Mouse (Mus musculus) gastrocnemius, postnatal 14 days (tissue): Measurements from ENCODE around the gene Atp2c2. TPM values are rescaled to one million over a fixed set of nuclear protein-coding genes. Genes with fewer than 3 reads are reported as not detected.

ENCODE experiments used
- DNase-seq: peaks from one replicate; pipeline ENCODE4 v3.0.0; 2021; ENCODE audit warnings: mixed read lengths
- intact Hi-C: fragments of 180-260 bp; cut with DNase I; formaldehyde crosslinking; loops from one replicate; pipeline ENCODE4 v1.15.1; 2025; ENCODE audit warnings: low total_unique reads
- total RNA-seq, 2 experiments: library from RNA; stranded (reverse); gene quantifications; 2 replicates each; pipeline ENCODE4 v1.2.3; 2021

Atp2c2 gene
- total RNA-seq, 2 experiments from 2014 or later, result 0.12 TPM; not detected in 1

- intact Hi-C loops, result loop anchor here (2.0 kb wide), 1 partner anchor 92 kb away; no protein-coding TSS in a partner anchor
- peak; percentile 77 for DNase-seq
Measured at GRCm38 (mm10) chr8:119779013-119779737, 79.4 kb downstream of the Atp2c2 start.

DNA sequence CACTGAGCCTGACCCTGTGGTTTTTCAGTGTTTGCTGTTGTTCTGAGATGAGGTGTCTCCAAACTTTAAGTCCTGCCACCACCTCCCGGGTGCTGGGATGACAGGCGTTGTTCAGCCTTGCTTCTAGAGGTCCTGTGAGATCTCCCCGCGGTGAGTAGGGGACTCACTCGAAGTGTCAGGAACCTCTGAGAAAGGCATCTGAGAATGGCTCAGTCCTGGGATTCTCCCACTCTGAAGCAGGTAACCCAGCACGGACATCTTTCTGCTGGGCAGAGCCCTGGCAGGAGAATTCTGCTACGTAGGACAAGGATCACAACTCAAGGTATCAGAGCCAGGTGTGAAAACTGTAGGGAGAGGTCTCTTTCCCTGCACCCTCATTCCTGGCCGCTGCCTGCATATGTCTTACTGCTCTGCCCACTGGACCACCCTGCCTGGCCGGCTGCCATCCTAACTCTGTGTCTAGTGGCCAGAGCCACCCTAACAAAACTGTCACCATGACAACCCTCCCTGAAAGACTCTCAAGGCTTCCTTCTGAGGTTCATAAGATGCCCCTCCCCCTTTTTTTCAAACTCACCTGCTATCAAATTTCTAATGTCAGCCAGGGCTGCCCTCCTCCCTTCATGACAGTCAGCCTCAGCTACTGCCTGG is 80.7 kb downstream of the Atp2c2 start:
- intact Hi-C loops, result loop anchor here (5.0 to 10.0 kb wide), 2 partner anchors 147 to 304 kb away; no protein-coding TSS in a partner anchor
- DNase-seq, result no peak

GRCm38 (mm10) chr8:119781086-119781840 is 81.5 kb downstream of the Atp2c2 start:
- no peak for DNase-seq
- intact Hi-C loops, result loop anchor here (5.0 to 10.0 kb wide), 2 partner anchors 146 to 304 kb away; no protein-coding TSS in a partner anchor

- intact Hi-C loops, result loop anchor here (2.0 to 10.0 kb wide), 3 partner anchors 64 to 302 kb away; no protein-coding TSS in a partner anchor
- peak; percentile 81 for DNase-seq
Measured at GRCm38 (mm10) chr8:119782715-119783114, 82.9 kb downstream of the Atp2c2 start.

DNA sequence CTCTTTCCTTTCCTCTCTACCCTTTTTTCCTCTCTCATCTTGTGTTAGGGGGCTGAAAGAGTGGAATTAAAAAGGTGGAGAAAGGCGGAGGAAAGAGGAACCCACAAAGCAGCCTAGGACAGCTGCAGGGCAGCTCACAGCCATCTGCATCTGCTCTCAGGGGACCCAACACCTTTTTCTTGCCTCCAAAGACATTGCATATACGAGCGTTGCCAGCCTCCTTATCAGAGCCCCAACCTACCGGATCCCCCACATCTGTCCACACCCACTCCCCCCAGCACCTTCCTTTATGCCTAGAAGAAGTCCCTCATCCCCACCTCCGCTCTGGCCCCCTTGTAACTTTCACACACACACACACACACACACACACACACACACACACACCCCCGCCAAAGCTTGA is 83.8 kb downstream of the Atp2c2 start:
- DNase-seq, result no peak
- intact Hi-C loops, result loop anchor here (2.0 to 10.0 kb wide), 3 partner anchors 63 to 301 kb away; no protein-coding TSS in a partner anchor

- intact Hi-C loops, result loop anchor here (5.0 to 10.0 kb wide), 2 partner anchors 143 to 301 kb away; no protein-coding TSS in a partner anchor
- DNase-seq, result no peak
Measured at GRCm38 (mm10) chr8:119784141-119784574, 84.3 kb downstream of the Atp2c2 start.

GRCm38 (mm10) chr8:119784676-119785075 is 84.9 kb downstream of the Atp2c2 start:
- intact Hi-C loops, result loop anchor here (5.0 to 10.0 kb wide), 2 partner anchors 143 to 300 kb away; no protein-coding TSS in a partner anchor
- no peak for DNase-seq

- intact Hi-C loops, result loop anchor here (10.0 kb wide), 1 partner anchor 299 kb away; no protein-coding TSS in a partner anchor
- DNase-seq, result no peak
Measured at GRCm38 (mm10) chr8:119785764-119786405, 86.1 kb downstream of the Atp2c2 start.

DNA sequence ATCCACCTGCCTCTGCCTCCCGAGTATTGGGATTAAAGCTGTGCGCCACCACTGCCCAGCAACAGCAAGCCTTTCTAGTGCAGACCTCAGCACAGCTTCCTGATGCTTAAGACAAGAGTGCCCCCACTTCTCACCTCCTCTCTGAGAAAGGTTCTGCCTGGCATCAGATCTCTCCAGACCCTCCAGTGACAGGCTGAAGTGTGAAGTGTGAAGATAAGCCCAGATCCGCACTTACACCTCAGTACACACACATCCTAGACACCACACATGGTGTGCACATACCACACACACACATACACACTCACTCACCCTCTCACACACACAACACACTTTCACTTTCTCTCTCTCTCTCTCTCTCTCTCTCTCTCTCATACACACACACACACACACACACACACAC is 87.1 kb downstream of the Atp2c2 start:
- DNase-seq, result no peak
- intact Hi-C loops, result loop anchor here (10.0 kb wide), 1 partner anchor 298 kb away; no protein-coding TSS in a partner anchor

DNA sequence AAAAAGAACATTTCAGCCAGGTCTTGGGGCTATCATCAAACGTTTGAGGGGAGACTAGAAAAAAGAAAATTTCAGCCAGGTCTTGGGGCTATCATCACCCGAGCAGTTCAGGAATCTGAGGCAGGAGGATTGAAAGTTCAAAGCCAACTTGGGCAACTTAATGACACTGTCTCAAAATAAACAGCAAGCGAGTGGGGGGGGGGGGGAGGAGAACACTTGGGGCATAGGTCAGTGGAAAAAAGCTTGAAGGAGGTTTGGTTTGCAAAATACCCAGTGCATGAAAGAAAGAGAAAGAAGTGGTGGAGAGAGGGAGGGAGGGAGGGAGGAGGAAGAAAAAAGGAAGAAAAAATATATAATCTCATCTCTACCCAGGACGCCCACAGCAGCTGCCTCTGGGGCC is 87.5 kb downstream of the Atp2c2 start:
- intact Hi-C loops, result loop anchor here (10.0 kb wide), 1 partner anchor 297 kb away; no protein-coding TSS in a partner anchor
- DNase-seq, result no peak

- DNase-seq, result no peak
- intact Hi-C loops, result loop anchor here (10.0 kb wide), 1 partner anchor 296 kb away; no protein-coding TSS in a partner anchor
Measured at GRCm38 (mm10) chr8:119788607-119789381, 89.0 kb downstream of the Atp2c2 start.

GRCm38 (mm10) chr8:119789581-119789980 is 89.8 kb downstream of the Atp2c2 start:
- intact Hi-C loops, result loop anchor here (10.0 kb wide), 1 partner anchor 295 kb away; no protein-coding TSS in a partner anchor

GRCm38 (mm10) chr8:119791804-119792704 is 92.2 kb downstream of the Atp2c2 start:
- intact Hi-C loops, result no loop called here
- DNase-seq, result peak; percentile 52

More at GRCm38 (mm10) chr8:119789581-119789980, 89.8 kb downstream of the Atp2c2 start:
- DNase-seq, result no peak

DNA sequence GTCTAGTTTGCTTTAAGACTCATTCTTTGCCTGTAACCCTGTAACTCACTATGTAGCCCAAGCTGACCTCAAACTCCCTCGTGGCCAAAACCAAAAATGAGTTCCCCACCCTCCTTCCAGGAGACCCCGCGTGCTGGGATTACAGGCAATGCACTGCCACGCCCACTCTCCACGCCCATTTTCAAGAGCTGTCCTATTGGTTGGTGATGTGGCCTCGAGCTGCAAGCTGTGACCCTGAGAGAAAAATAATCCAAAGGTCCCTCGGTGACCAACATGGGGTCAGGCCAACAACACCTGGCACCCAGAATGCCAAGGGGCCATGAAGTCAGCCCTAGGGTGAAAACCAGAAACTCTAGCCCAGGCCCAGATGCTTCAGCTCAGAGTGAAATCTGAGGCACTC is 94.9 kb downstream of the Atp2c2 start:
- intact Hi-C loops, result loop anchor here (5.0 kb wide), 1 partner anchor 43 kb away; no protein-coding TSS in a partner anchor
- DNase-seq, result no peak

- intact Hi-C loops, result loop anchor here (5.0 kb wide), 1 partner anchor 42 kb away; no protein-coding TSS in a partner anchor
- DNase-seq, result no peak
Measured at GRCm38 (mm10) chr8:119795651-119796050, 95.8 kb downstream of the Atp2c2 start.

DNA sequence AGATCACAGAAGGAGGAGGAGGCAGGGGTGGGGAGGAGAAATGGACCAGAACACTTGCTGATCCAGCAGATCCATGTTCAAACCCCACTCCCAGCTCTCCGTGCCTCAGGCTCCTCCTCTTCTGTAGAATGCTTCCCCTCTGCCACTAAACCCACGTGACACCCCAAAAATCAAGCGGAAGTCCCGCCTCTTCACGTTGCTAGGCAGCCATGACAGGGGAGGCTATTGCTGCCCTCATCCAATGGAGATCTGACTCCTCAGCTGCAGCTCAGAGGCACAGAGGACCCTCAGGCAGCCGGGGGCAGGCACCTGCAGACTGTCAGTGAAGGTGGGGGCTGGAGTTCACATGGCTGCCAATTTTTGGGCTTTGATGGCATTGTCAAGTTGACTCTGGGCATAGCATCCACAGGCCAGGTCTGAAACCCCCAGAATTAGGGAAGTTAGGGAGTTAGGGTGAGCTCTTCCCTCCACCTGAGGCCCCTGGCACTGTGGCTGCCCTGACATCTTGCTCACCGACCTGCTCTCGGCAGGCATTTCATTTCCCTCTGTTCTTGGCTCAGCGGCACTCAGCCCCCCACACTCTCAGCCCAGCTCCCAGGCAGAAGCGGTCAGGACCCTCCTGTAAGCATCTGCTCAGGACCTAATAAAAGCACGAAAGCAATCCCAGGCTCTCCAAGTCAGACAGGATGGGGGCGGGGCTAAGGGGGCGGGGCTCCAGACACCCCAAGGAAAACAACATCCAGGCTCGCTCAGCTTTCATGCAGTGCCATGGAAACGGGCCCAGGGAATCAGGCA is 98.6 kb downstream of the Atp2c2 start:
- intact Hi-C loops, result loop anchor here (5.0 kb wide), 1 partner anchor 39 kb away; no protein-coding TSS in a partner anchor
- peak; percentile 61 for DNase-seq
